Mouse (Mus musculus): ENCODE measurements around the gene Rufy4. TPM values are rescaled to one million over a fixed set of nuclear protein-coding genes. Genes with fewer than 3 reads are reported as not detected.

Gene Rufy4
- not detected for polyA plus RNA-seq (2017; shearing (Covaris generic))

DNA sequence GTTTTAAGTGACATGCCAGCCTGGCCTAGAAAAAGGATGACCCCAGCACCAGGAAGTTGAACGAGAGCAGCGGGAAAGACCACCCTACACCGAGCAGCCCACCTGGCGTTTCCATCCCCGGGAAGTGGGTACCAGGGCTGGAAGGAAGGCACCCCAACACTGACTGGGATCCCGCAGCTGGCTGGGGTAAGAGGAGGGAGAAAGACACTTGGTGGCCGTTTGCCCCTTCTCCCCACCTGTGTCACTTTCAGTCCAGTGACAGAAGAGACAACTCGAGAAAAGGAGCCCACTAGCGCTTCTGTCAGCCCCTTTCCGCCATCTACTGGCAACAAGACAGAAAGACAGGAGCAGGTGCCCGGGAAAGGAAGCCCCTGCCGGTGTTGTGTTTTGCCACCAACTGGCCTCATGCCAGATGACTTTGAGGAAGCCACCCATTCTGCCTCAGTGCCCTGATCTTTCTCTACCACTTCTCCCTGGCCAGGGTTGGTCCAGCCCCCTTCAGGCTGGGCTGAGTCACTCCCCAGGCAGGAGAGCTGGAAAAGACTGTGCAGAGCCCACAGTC is at the start of gene Rufy4:
Gene Rufy4 (plus strand): TSS at position 551 of the 562 bp plus-strand sequence.
- ATAC-seq: peak; percentile 62

DNA sequence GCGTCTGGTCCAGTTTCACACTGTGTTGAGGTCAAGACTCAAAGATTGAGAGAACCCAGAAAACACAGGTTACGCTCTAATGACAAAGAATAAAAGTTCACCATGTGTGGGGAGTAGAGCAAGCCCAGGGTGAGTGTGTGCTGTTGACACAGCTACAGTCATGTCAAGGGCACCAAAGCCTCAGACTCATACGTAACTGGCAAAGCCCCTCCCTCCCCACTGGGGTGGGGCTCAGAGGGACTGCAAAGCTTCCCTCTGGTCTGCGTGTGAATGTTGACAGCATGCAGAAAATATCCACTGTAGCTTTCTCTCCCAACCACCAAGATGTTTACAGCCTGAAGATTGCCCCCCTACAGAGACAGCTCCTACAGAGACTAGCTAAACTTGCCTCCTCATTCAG is 49.1 kb upstream of the Rufy4 start:
- no peak for ATAC-seq

DNA sequence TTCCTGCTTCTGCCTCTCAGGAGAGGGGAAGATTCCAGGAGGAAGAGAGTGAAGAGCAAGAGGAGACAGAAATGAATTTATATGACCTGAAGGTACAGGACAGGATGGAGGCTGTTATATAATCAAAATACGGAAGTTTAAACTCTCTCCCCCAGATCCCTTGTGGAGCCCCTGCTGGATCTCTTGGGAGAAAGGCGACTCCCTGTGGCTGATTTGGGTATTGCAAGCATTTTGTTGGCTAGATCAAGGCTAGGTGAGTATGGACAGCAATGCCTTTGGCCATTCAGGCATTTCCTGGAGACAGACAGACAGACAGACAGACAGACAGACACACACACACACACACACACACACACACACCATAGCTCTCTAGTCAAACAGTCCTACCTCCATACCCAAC is 48.0 kb upstream of the Rufy4 start:
- peak; percentile 43 for ATAC-seq

DNA sequence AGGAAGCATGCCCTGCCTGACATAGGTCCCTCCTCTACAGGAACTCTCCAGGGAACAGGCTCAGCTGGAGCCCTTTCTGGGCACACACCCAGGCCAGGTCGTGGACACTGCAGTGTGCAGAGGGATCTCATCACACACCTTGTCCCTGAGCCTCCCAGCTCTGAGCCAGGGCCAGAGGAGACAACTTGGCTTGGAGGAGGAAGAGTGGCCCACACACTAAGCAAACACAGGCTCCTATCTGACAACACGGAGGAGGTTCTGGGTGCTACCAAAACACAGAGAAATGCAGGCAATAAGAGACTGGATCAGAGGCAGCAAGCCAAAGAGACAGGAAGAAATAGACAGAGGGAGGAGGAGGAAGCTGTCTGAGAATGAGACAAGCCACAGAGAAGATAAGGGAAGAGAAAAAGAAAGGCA is 43.8 kb upstream of the Rufy4 start:
- no peak for ATAC-seq

DNA sequence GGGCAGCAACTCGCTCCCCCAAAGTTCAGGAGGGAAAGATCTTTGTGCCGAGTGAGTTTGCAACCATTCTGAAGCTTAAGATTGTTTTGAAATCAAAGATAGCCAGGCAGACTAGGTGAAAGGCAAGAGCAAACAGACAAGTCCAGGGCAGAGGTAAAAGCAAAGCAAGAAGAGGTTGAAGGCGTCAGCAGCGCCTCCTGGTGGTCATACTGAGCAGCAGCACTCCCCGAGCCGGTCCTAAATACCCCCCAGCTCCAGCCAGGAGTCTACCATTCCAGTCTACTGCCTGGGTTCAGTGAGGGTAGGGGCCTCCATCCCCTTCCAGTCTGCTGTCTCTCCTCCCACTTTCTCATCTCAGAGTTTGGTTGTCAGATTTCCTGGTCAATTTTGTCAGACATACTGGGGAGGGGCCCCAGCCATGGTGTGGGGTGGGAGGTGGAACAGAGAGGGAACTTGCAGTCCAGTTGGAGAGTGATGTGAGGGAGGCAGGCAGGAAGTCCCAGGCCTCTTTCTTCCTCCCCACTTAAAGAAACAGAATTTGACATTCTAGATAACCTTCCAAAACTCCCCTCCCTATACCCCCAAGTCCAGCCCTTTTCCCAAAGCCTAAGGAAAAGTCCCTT is 42.4 kb upstream of the Rufy4 start:
- ATAC-seq: no peak

DNA sequence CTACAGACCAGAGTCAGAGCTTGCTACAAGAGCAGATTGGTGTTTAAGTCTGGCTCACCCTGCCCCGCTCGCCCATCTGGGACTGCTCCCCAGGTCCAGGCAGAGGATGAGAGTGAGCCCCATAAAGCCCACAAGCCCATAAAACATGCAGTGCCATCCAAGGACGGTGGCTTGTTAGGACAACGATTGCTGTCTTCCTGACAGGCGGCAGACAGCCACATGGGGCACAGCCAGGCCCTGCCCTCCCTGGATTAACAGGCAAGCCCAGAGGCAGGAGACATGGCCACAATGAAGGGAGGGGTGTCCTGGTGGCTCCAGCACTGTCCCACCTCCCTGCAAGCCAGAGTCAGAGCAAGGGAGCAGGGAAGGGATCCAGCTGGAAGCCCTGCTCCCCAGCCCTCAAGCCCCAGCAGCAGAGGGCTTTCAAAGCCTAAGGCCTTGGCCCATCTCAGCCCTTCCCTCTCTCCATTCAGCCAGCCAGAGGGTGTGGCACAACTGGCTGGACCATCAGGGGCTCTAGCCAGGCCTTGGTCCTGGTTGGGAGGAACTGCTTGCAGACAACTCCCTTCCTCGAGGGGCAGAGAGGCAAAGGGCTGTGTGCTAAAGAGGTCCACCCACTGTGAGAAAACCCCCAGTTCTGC is 41.2 kb upstream of the Rufy4 start:
- no peak for ATAC-seq

DNA sequence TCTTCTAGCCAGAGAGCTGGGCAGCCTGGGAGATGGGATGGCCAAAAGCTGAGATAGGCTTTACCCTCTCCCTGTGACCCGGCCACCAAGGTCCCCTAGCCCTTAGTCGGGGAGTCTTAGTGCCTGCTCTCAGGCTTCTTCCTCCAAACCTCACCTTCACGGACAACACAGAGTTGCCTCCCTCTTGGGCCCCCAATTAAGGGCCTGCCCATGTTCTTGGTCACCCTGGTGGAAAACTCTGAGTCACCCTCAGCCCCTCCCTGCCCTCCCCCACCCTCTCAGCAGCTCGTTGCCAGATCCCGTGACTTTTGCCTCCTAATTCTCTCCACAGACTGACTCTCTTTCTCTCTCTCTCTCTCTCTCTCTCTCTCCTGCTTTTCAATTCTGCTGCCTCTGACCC is 40.6 kb upstream of the Rufy4 start:
- no peak for ATAC-seq

DNA sequence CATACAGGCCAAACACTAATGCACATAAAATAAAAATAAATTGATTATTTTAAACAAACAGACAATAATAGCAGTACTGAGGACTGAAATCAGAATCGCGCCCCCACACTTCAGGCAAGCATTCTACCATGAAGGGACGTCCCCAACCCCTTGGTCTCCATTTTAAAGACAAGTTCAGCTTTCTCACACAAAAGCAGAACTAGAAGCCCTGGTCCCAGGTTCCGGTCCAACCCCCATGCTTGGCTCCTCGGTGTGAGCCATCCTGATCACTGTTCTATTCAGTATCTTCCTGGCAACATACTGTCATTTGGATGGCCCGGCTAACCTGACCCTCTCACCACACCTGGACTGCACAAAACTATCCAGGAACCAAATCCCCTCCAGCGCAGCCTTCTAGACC is 39.8 kb upstream of the Rufy4 start:
- ATAC-seq: no peak

DNA sequence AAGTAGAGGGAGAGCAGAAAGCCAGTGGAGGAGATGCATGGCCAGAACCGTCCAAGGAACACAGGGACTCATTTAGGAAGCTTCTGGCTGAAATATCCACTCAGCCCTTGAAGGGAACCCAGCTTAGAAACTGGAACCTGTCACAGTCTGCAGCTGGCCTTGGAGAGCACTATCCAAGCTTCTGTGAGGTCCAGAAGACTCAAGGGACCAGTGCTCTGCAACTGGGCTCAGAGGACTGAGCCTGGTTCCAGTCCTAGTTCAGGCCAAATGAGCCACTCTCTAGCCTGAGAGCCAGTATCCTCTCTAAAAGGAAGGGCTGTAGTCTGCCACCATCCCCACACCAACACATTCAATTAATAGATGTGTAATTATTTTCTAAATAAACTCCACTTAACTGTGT is 36.8 kb upstream of the Rufy4 start:
- ATAC-seq: no peak

DNA sequence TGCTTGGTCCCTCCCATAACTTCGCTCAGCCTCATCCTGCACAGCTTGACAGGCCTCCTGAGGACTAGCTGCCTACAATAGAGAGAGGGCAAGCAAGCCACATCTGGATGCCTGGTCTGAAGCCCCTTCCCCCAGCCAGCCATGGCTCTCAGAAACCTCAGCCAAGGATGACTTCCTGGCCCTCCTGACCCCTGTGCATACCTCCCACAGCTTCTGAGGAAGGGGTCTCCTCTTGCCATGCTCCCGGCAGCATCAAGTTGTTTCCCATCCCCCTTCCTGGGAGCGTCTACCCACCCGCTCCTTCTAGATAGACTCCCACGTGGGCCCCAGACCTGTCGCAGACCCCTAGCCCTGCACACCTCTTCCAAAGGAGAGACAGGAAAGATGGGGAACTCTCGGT is 35.0 kb upstream of the Rufy4 start:
- ATAC-seq: no peak

DNA sequence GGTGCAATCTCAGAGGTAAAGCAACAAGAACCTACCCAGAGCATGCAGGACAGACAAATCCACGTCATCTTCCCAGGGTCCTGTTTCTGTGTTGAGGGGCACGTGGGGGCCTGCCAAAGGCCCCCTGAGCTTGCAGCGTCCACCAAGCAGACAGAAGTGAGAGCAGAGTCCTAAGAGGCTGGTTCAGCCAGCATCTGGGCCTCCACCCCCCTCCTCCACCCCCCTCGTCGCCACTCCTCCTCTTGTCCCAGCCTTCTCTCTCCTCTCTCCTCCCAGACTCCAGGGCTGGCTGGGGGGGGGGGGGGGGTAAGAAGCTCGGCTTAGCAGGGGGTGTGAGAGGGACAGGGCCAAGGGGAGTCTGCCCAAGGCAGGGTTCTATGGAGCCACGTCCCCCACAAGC is 34.2 kb upstream of the Rufy4 start:
- ATAC-seq: no peak

DNA sequence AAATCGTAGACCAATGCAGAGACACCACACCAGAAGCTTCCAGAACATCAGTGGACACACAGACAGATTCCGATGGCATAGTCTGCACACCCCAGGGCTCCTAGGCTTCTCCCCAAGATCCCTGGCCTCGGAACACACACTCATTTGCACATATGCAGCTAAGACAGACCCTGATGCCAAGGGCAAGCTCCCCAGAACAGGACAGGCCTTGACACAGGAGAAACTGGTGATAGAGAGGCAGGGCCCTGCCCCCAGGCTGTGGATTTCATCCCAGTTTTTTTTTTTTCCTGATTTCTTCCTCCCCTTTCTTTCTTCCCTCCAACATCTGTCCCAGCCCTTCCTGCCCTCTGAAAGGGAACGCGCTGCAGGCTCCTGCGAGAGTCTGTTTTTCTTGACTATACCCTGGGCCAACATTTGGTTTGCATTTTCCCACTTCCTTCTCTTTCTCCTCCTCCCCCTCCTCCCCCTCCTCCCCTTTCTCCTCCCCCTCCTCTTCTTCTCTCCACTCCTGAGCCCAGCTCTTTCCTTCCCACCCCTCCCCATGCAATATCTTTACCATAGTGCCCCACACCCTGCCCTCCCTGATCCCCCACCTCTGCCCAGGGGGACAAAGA is 33.6 kb upstream of the Rufy4 start:
- ATAC-seq: no peak

DNA sequence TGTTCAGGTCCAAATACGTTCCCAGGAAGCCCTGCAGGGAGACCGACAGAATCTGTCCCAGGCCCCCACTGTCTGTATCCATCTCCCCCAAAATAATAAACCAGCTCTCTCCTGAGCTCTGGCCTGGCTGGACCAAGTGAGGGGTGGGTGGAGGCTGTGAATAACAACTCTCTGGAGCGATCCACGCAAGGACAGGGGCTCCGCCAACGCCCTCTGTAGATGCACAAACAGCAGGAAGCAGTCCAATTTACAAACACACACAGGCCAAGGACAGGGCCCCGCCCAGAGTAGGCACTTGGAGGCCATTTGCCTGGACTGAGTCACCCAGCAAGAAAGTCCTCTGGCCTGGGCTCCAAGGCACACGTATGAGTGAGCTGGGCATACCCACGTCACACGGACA is 33.1 kb upstream of the Rufy4 start:
- ATAC-seq: no peak

DNA sequence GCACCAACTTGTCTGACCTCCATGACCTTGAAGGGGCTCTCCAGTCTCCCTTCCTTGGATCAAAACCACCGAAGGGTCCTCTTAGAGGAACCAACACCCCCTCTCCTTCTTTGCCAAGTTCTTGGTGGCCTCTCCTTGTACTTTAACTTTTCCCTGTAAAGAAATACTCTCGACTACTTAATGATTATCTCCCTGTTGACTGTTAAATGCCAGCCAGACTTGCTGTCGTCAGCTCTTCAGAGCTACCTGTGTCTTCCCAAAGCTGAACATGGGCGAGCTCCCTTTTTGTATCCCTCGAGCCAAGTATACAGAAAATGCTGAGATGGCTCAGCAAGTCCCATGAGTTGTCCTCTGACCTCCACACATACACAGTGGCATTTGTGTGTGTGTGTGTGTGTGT is 31.9 kb upstream of the Rufy4 start:
- no peak for ATAC-seq

DNA sequence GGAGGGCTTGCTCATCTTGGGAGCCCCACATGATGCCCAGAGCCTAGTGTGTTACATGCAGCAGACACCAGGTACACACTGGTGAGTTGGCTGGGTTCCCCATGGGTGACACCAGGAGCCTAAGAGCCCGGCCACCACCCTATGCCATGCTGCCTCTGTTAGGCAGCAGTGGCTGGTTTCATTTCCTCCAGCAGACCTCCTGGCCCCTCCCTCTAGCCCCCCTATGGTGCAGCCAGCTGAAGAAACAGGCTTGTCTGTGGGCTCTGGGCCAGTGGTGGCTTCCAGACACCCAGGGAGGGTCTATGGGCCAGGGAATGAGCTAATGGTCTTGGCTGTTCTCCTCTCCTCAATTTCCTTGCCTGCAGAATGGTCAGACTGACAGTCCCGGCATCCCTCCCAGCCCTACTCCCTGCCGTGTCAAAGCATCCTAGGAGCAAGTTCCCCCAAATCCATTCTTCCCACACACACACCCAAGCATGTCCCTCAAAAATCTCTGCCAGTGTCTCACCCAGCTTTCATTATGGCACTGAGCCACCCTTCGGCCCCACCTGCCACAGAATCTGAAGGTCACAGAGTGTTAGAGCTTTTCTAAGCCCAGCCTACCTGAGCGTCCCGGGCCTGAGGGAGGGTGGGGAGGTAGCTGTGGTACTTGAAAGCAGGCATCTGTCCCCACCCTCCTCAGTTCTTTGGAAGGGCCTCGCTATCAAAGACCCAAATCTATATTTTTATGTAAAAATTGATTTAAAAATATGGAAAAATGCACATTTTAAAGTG is 30.7 kb upstream of the Rufy4 start:
- ATAC-seq: no peak

DNA sequence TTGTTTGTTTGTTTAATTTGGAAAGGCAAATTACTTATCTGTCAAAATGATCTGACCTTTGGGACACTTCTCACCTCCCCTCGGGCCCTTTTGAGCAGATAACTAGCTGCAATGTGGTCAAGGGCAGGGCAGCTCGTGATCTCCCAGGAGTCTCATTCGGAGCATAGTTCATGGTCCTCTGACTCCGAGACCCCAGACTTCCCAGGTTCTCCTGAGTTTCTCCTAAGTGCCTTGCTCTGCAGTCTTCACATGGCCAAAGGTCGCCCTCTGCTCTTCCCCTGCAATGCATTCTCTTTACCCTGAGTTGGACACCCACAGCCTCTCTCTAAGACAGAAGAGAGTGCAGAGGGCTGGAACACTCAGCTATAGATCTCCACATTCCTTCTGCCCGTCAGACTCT is 30.0 kb upstream of the Rufy4 start:
- ATAC-seq: no peak

DNA sequence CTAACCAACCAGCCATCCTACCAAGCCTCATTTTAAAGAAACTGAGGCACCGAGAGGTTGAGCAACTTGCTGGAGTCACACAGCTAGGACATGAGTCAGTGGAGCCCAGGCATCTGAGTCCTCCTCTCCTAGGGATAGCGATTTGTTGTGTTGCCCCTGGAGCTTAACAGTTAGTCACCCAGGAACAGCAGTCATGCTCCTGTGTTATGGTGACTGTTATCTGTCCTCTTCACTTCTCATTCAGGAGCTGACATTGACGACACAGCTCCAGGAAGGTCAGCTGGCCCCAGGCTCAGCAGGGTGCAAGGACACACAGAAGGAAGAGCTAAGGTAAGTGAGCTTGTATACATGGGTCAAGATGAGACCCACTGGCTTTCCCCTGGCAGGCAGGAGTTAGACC is 29.6 kb upstream of the Rufy4 start:
- no peak for ATAC-seq

DNA sequence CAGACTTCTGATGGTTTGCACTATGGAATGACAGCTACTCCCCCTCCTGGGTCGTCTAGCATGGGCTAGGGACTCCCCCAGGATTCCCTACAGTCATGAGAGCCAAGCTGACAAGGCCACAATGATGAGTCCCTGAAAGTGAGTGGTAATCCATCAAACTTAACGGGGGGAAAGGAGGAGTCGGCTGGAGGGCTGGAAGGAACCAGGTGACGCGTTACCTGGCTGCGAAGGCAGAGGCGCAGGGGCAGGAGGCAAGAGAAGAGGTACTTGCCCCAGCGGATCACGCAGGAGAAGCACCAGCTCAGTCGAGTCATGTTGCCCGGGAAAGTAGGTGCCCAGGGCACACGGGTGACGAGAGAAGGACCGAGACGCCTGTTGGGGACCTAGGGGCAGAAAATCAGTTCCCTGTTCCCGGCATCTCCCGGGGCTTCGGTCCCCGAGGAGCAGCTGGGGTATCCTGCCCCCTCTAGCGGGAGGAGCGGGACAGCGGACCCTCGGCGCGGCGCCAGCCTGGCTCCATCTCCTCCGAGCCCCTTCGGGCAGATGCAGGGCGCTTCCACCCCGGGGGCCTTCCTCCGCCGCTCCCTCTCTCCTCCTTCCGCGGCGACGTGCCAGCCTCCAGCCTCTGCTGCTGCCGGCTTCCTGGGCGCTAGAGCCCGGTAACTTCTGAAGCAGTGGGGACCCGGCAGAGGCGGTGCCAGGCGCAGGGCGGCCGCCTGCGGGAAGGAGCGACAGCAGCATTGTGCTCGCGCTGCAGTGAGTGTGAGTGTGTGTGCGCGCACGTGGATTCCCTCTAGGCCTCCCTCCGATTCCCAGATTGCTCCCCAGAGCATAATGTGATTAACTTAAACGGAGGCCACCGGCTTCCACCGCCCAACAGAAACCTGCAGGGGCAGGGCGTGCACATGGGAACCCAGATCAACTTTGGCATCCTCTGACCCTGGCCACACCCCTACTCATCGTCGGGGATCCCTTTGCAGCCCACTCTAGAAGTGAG is 27.0 kb upstream of the Rufy4 start:
- ATAC-seq: no peak

DNA sequence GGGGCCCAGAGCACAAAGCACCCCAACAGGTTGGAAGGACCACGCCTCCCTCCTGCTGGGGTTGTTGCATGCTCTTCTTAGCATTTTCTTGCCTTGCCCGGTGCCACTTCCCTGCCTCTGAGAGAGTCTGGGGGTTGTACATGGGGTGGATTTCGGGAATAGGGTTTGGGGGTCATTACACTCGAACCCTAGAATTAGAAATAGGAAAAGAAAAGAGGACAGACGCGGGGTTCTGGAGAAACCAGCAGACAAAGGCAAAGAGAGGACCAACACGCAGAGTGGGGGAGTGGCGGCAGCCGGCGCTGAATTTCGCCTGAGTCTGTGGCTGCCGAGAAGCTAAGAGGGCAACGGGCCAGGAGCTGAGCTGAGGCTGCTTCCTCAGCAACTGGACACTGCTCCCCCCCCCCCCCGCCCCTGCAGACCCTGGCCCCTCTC is 26.3 kb upstream of the Rufy4 start:
- no peak for ATAC-seq

DNA sequence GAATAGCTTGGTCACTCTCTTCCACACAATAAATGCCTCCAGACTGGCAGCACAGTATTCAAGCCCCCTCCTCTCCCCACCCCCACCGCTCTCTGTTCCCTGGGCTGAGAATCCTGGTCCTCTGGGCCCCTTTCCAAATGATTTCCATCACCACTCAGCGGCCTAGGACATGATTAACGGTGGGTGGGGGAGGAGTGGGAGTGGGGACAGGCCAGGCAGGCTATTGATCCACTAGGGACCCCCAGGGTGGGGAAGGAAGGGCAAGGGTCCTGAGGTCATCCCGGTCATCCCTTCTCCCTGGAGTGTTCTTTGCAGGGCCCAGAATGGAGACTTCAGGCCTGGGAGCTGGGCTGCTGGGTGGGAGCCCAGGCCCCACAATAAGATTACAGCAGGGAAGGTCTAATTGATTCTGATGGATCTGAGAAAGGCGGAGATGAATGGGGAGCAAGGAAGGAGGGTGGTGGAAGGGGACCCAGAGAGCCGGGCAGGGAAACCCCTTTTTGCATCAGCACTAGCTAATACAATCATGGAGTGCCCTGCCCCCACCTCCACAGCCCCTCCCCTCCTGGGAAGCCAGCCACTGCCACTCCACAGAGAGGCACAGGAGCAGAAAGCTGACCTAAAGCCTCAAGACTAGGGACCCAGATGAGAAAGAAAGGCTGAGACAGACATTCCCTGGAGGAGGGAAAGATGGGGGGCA is 21.5 kb upstream of the Rufy4 start:
- no peak for ATAC-seq

DNA sequence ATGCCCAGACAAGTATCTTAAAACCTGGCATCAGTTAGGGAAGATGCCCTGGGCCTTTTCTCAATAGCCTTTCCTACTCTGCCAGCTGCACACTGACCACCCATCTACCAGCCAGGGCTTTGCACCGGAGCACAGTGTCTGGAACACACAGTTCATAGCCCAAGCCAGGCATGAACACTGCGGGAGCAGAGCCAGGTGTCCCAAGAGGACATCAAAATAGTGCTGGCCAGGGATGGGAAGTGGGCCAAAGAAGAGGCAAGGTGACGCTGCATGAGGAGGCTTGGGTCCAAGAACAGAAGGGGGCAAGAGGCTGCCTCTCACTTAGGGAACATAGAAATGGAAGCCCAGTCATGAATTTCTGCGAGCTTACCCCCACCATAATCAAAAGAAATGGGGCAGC is 19.7 kb upstream of the Rufy4 start:
- no peak for ATAC-seq

Data from activated CD4-positive, CD25-positive, alpha-beta regulatory T cell, adult 4 months (primary cell).